Mouse (Mus musculus): Measurements from ENCODE around the gene Ccdc154. TPM values are rescaled to one million over a fixed set of nuclear protein-coding genes. Genes with fewer than 3 reads are reported as not detected.

Gene Ccdc154
- polyA plus RNA-seq, 1 experiment, result 23.5 TPM

- Histone ChIP-seq H3K4me3 (ENCODE audit: control insufficient read depth, low read depth, low read length) (no peak overlapping the region; the same call in 1 of the 2 replicates), H3K27ac (ENCODE audit: control insufficient read depth, insufficient read depth, low read depth, low read length) (no peak overlapping the region), H3K36me3 (ENCODE audit: control insufficient read depth, insufficient read depth, low read length) (no peaks in the 10 kb centered on the region; the same call in 1 of the 2 replicates), H3K4me1 (ENCODE audit: control insufficient read depth, insufficient read depth, low read length) (peaks cover 6% of the 10 kb centered on the region), H3K27me3 (ENCODE audit: control insufficient read depth, insufficient read depth, low read length) (no peaks in the 10 kb centered on the region)
- TF ChIP-seq CTCF (IDR thresholded peaks at IDR 0.05; ENCODE audit: control insufficient read depth, insufficient read depth, insufficient replicate concordance, low read depth, low read length) (no peak), POLR2A (IDR thresholded peaks at IDR 0.05; ENCODE audit: control insufficient read depth, low read depth, low read length) (no peak)
Observed at GRCm38 (mm10) chr17:25210680-25211466, 48.6 kb downstream of the Ccdc154 start.

- Histone ChIP-seq H3K36me3 (ENCODE audit: control insufficient read depth, insufficient read depth, low read length) (no peaks in the 10 kb centered on the region; the same call in 1 of the 2 replicates), H3K4me1 (ENCODE audit: control insufficient read depth, insufficient read depth, low read length) (peaks cover 6% of the 10 kb centered on the region)
Observed at GRCm38 (mm10) chr17:25211705-25212104, 49.4 kb downstream of the Ccdc154 start.

GRCm38 (mm10) chr17:25215431-25215830, 53.2 kb downstream of the Ccdc154 start:
- H3K4me3 ChIP-seq (ENCODE audit: control insufficient read depth, low read depth, low read length), result no peak overlapping the region
- H3K36me3 ChIP-seq (ENCODE audit: control insufficient read depth, insufficient read depth, low read length), result no peaks in the 10 kb centered on the region; the same call in 1 of the 2 replicates
- H3K27ac ChIP-seq (ENCODE audit: control insufficient read depth, insufficient read depth, low read depth, low read length), result no peak overlapping the region
- H3K4me1 ChIP-seq (ENCODE audit: control insufficient read depth, insufficient read depth, low read length), result peaks cover 6% of the 10 kb centered on the region
- TF ChIP-seq POLR2A (IDR thresholded peaks at IDR 0.05; ENCODE audit: control insufficient read depth, low read depth, low read length) (no peak), CTCF (IDR thresholded peaks at IDR 0.05; ENCODE audit: control insufficient read depth, insufficient read depth, insufficient replicate concordance, low read depth, low read length) (no peak)
- no peaks in the 10 kb centered on the region for H3K27me3 ChIP-seq (ENCODE audit: control insufficient read depth, insufficient read depth, low read length)

More at GRCm38 (mm10) chr17:25211705-25212104, 49.4 kb downstream of the Ccdc154 start:
- Histone ChIP-seq H3K27me3 (ENCODE audit: control insufficient read depth, insufficient read depth, low read length) (no peaks in the 10 kb centered on the region), H3K27ac (ENCODE audit: control insufficient read depth, insufficient read depth, low read depth, low read length) (no peak overlapping the region), H3K4me3 (ENCODE audit: control insufficient read depth, low read depth, low read length) (no peak overlapping the region)
- TF ChIP-seq CTCF (IDR thresholded peaks at IDR 0.05; ENCODE audit: control insufficient read depth, insufficient read depth, insufficient replicate concordance, low read depth, low read length) (no peak), POLR2A (IDR thresholded peaks at IDR 0.05; ENCODE audit: control insufficient read depth, low read depth, low read length) (no peak)

GRCm38 (mm10) chr17:25218967-25219366, 56.7 kb downstream of the Ccdc154 start:
- H3K4me3 ChIP-seq (ENCODE audit: control insufficient read depth, low read depth, low read length), result no peak overlapping the region
- TF ChIP-seq POLR2A (IDR thresholded peaks at IDR 0.05; ENCODE audit: control insufficient read depth, low read depth, low read length) (no peak), CTCF (IDR thresholded peaks at IDR 0.05; ENCODE audit: control insufficient read depth, insufficient read depth, insufficient replicate concordance, low read depth, low read length) (no peak)
- H3K27me3 ChIP-seq (ENCODE audit: control insufficient read depth, insufficient read depth, low read length), result no peaks in the 10 kb centered on the region
- H3K27ac ChIP-seq (ENCODE audit: control insufficient read depth, insufficient read depth, low read depth, low read length), result no peak overlapping the region
- H3K4me1 ChIP-seq (ENCODE audit: control insufficient read depth, insufficient read depth, low read length), result peaks cover 3% of the 10 kb centered on the region
- no peaks in the 10 kb centered on the region for H3K36me3 ChIP-seq (ENCODE audit: control insufficient read depth, insufficient read depth, low read length)

- peaks cover 3% of the 10 kb centered on the region for H3K4me1 ChIP-seq (ENCODE audit: control insufficient read depth, insufficient read depth, low read length)
- no peak overlapping the region for H3K4me3 ChIP-seq (ENCODE audit: control insufficient read depth, low read depth, low read length)
- H3K27ac ChIP-seq (ENCODE audit: control insufficient read depth, insufficient read depth, low read depth, low read length), result no peak overlapping the region
- H3K36me3 ChIP-seq (ENCODE audit: control insufficient read depth, insufficient read depth, low read length), result no peaks in the 10 kb centered on the region
- TF ChIP-seq CTCF (IDR thresholded peaks at IDR 0.05; ENCODE audit: control insufficient read depth, insufficient read depth, insufficient replicate concordance, low read depth, low read length) (no peak), POLR2A (IDR thresholded peaks at IDR 0.05; ENCODE audit: control insufficient read depth, low read depth, low read length) (no peak)
- H3K27me3 ChIP-seq (ENCODE audit: control insufficient read depth, insufficient read depth, low read length), result no peaks in the 10 kb centered on the region
Observed at GRCm38 (mm10) chr17:25219492-25220295, 57.4 kb downstream of the Ccdc154 start.

- Histone ChIP-seq H3K4me3 (ENCODE audit: control insufficient read depth, low read depth, low read length) (no peak overlapping the region), H3K4me1 (ENCODE audit: control insufficient read depth, insufficient read depth, low read length) (peaks cover 3% of the 10 kb centered on the region), H3K27me3 (ENCODE audit: control insufficient read depth, insufficient read depth, low read length) (no peaks in the 10 kb centered on the region), H3K36me3 (ENCODE audit: control insufficient read depth, insufficient read depth, low read length) (no peaks in the 10 kb centered on the region), H3K27ac (ENCODE audit: control insufficient read depth, insufficient read depth, low read depth, low read length) (no peak overlapping the region)
- TF ChIP-seq CTCF (IDR thresholded peaks at IDR 0.05; ENCODE audit: control insufficient read depth, insufficient read depth, insufficient replicate concordance, low read depth, low read length), result no peak
- no peak for TF ChIP-seq POLR2A (IDR thresholded peaks at IDR 0.05; ENCODE audit: control insufficient read depth, low read depth, low read length)
Observed at GRCm38 (mm10) chr17:25220746-25221145, 58.5 kb downstream of the Ccdc154 start.

Other genes starting within 250 kb of the Ccdc154 start
- 60.2 and 62.6 TPM in 2 replicates for gene Mapk8ip3, start 225.5 kb upstream of the Ccdc154 start, polyA plus RNA-seq (2012; rRNA removed)
- 5.4 and 6.5 TPM in 2 replicates for gene Jpt2, start 201.8 kb upstream of the Ccdc154 start, polyA plus RNA-seq (2012; rRNA removed)
- 26.5 and 27.6 TPM in 2 replicates for gene Cramp1l, start 146.7 kb upstream of the Ccdc154 start, polyA plus RNA-seq (2012; rRNA removed)
- gene Ift140, start 146.4 kb upstream of the Ccdc154 start, polyA plus RNA-seq (2012; rRNA removed), result 130 and 146 TPM in 2 replicates
- gene Tmem204, start 78.9 kb upstream of the Ccdc154 start, polyA plus RNA-seq (2012; rRNA removed), result 4.1 and 5.2 TPM in 2 replicates
- gene Telo2, start 46.5 kb upstream of the Ccdc154 start, polyA plus RNA-seq (2012; rRNA removed), result 5.4 and 7.0 TPM in 2 replicates
- gene Ptx4, start 41.7 kb upstream of the Ccdc154 start, polyA plus RNA-seq (2012; rRNA removed), result 0.23 and 0.40 TPM in 2 replicates
- 14.1 and 14.8 TPM in 2 replicates for gene Clcn7, start 29.1 kb upstream of the Ccdc154 start, polyA plus RNA-seq (2012; rRNA removed)
- gene Gm38655, start 13.0 kb downstream of the Ccdc154 start, polyA plus RNA-seq (2012; rRNA removed), result 0.36 and 0.83 TPM in 2 replicates
- gene BC003965, start 22.1 kb downstream of the Ccdc154 start, polyA plus RNA-seq (2012; rRNA removed), result 4.6 and 5.0 TPM in 2 replicates
- 11.2 and 11.7 TPM in 2 replicates for gene Unkl, start 25.9 kb downstream of the Ccdc154 start, polyA plus RNA-seq (2012; rRNA removed)
- 20.2 and 24.5 TPM in 2 replicates for gene Gnptg, start 77.7 kb downstream of the Ccdc154 start, polyA plus RNA-seq (2012; rRNA removed)
- gene Tsr3, start 77.7 kb downstream of the Ccdc154 start, polyA plus RNA-seq (2012; rRNA removed), result 17.5 and 18.1 TPM in 2 replicates
- 2.9 and 3.8 TPM in 2 replicates for gene Baiap3, start 93.9 kb downstream of the Ccdc154 start, polyA plus RNA-seq (2012; rRNA removed)
- gene Ube2i, start 112.2 kb downstream of the Ccdc154 start, polyA plus RNA-seq (2012; rRNA removed), result 226 and 232 TPM in 2 replicates
- gene Prss34, start 135.9 kb downstream of the Ccdc154 start, polyA plus RNA-seq (2012; rRNA removed), result 0.11 TPM in 1 of 2 replicates, not detected in the other
- gene Prss28, start 146.2 kb downstream of the Ccdc154 start, polyA plus RNA-seq (2012; rRNA removed), result not detected in 2 replicates
- not detected in 2 replicates for gene Prss29, start 156.2 kb downstream of the Ccdc154 start, polyA plus RNA-seq (2012; rRNA removed)
- 0.20 and 0.26 TPM in 2 replicates for gene Tpsab1, start 183.1 kb downstream of the Ccdc154 start, polyA plus RNA-seq (2012; rRNA removed)
- gene Tpsb2, start 203.8 kb downstream of the Ccdc154 start, polyA plus RNA-seq (2012; rRNA removed), result 0.10 and 0.61 TPM in 2 replicates
- not detected in 2 replicates for gene Tpsg1, start 206.8 kb downstream of the Ccdc154 start, polyA plus RNA-seq (2012; rRNA removed)

Measured in testis, adult 2 months (tissue).